ENCODE assay signal across 8 mouse cellular contexts in genomic region chr1:164307124-164307751, GRCm38 (mm10). TPM values are rescaled to one million over a fixed set of nuclear protein-coding genes. Genes with fewer than 3 reads are reported as not detected.
DNase-seq lines count a peak whose midpoint lies in the region; ATAC-seq and TF ChIP-seq lines count a peak whose summit lies in the region.

Blzf1 (minus strand) TSS chr1:164307489.

- peak; percentile 76 for DNase-seq in G1E (ENCODE audit: low spot score)
- peak; percentile 95 to 99 for DNase-seq in cerebellum, adult 18-20 months
- DNase-seq in heart, postnatal 36 days: peak; percentile 92 to 95
- peak; percentile 96 to 98 for DNase-seq in layer of hippocampus, adult 2 months (ENCODE audit: low spot score in 2 of 2)
- peak; percentile 99 for DNase-seq in lung, embryonic 14.5 days
- DNase-seq in thymus, adult 2 months: peak; percentile 98

- no peak for TF ChIP-seq CTCF in G1E (IDR thresholded peaks at IDR 0.05; ENCODE audit: low read depth, low read length)
- no peak for TF ChIP-seq CTCF in layer of hippocampus, adult 2 months (conservative IDR thresholded peaks at IDR 0.05)
- TF ChIP-seq CTCF in lung, embryonic 14.5 days (IDR thresholded peaks at IDR 0.05; ENCODE audit: low read depth): no peak
- no peak for TF ChIP-seq CTCF in olfactory bulb, adult 2 months (IDR thresholded peaks at IDR 0.05; ENCODE audit: insufficient read depth, low read depth, low read length)
- no peak for TF ChIP-seq CTCF in thymus, adult 2 months (IDR thresholded peaks at IDR 0.05; ENCODE audit: borderline replicate concordance, control insufficient read depth, extremely low read depth, insufficient read depth, low read length, poor library complexity)

- ATAC-seq in G1E (ENCODE audit: extremely low read depth, insufficient number of reproducible peaks, low FRiP score, poor library complexity, severe bottlenecking): peak; percentile 98
- ATAC-seq in forebrain, embryonic 16.5 days: peak; percentile 99
- ATAC-seq in lung, embryonic 14.5 days (ENCODE audit: insufficient read depth): peak; percentile 99

- peak within 1 kb of the TSS; percentile 56 for H3K9ac ChIP-seq in forebrain, embryonic 16.5 days (replicated peaks; ENCODE audit: low read depth, low read length)
- peak within 1 kb of the TSS; percentile 75 for H3K9ac ChIP-seq in lung, embryonic 14.5 days

- no peak for TF ChIP-seq POLR2A in olfactory bulb, adult 2 months (IDR thresholded peaks at IDR 0.05; ENCODE audit: insufficient read depth, low read depth, low read length)
- peak; percentile 50; the same call in 1 of the 2 replicates for TF ChIP-seq POLR2A in thymus, adult 2 months (IDR thresholded peaks at IDR 0.05; ENCODE audit: control insufficient read depth, extremely low read depth, insufficient read depth, low read length, poor library complexity)

- peaks cover 20% of the 10 kb centered on the region for H3K4me1 ChIP-seq in G1E (ENCODE audit: insufficient read depth, low read depth, low read length)
- peaks cover 24% of the 10 kb centered on the region for H3K4me1 ChIP-seq in forebrain, embryonic 16.5 days (replicated peaks; ENCODE audit: control insufficient read depth, insufficient read depth, low read length)
- 0 out of 2 replicates have a peak, but pooled peaks cover 4% of the 10 kb centered on the region for H3K4me1 ChIP-seq in lung, embryonic 14.5 days (ENCODE audit: insufficient read depth)
- H3K4me1 ChIP-seq in olfactory bulb, adult 2 months (ENCODE audit: control insufficient read depth, insufficient read depth, low read length): peaks cover 5% of the 10 kb centered on the region; the same call in 1 of the 2 replicates
- H3K4me1 ChIP-seq in thymus, adult 2 months (replicated peaks; ENCODE audit: control insufficient read depth, insufficient read depth, low read length): no peaks in the 10 kb centered on the region

- H3K27ac ChIP-seq in forebrain, embryonic 16.5 days (ENCODE audit: low read length): peak within 1 kb of the TSS; percentile 64
- peak within 1 kb of the TSS; percentile 89 for H3K27ac ChIP-seq in layer of hippocampus, adult 2 months
- H3K27ac ChIP-seq in lung, embryonic 14.5 days (ENCODE audit: low read depth): peak within 1 kb of the TSS; percentile 63; the same call in 1 of the 2 replicates
- peak within 1 kb of the TSS; percentile 56; the same call in 1 of the 2 replicates for H3K27ac ChIP-seq in olfactory bulb, adult 2 months (ENCODE audit: insufficient read depth, low read depth, low read length)
- H3K27ac ChIP-seq in thymus, adult 2 months (ENCODE audit: control insufficient read depth, insufficient read depth, low read length): peak within 1 kb of the TSS; percentile 6

- no peaks in the 10 kb centered on the region for H3K27me3 ChIP-seq in G1E (ENCODE audit: insufficient read depth, low read length)
- no peaks in the 10 kb centered on the region for H3K27me3 ChIP-seq in forebrain, embryonic 16.5 days (replicated peaks; ENCODE audit: control insufficient read depth, insufficient read depth, low read length)
- H3K27me3 ChIP-seq in lung, embryonic 14.5 days (ENCODE audit: insufficient read depth, low read length): no peaks in the 10 kb centered on the region
- no peaks in the 10 kb centered on the region for H3K27me3 ChIP-seq in thymus, adult 2 months (ENCODE audit: control insufficient read depth, insufficient read depth, low read length)

- under 1% methylated on average over 35 of the region's 35 CpGs for WGBS in forebrain, embryonic 16.5 days
- under 1% methylated on average over 35 of the region's 35 CpGs for WGBS in lung, embryonic 14.5 days
- under 1% methylated on average over 35 of the region's 35 CpGs for WGBS in olfactory bulb, adult 2 months
- 0% methylated on average over 35 of the region's 35 CpGs for WGBS in thymus, adult 2 months

- peaks cover 37% of the 10 kb centered on the region for H3K36me3 ChIP-seq in G1E (replicated peaks)
- peaks cover 2% of the 10 kb centered on the region; the same call in 1 of the 2 replicates for H3K36me3 ChIP-seq in forebrain, embryonic 16.5 days (ENCODE audit: control insufficient read depth, insufficient read depth)
- H3K36me3 ChIP-seq in lung, embryonic 14.5 days (ENCODE audit: insufficient read depth): peaks cover 18% of the 10 kb centered on the region
- H3K36me3 ChIP-seq in thymus, adult 2 months (ENCODE audit: control insufficient read depth, insufficient read depth, low read length): peaks cover 3% of the 10 kb centered on the region

- H3K4me3 ChIP-seq in G1E (ENCODE audit: low read depth, low read length): peak within 1 kb of the TSS; percentile 83
- H3K4me3 ChIP-seq in forebrain, embryonic 16.5 days (replicated peaks; ENCODE audit: low read length): peak within 1 kb of the TSS; percentile 62
- peak within 1 kb of the TSS; percentile 85 for H3K4me3 ChIP-seq in layer of hippocampus, adult 2 months
- peak within 1 kb of the TSS; percentile 82 for H3K4me3 ChIP-seq in lung, embryonic 14.5 days (ENCODE audit: low read depth, low read length)
- peak within 1 kb of the TSS; percentile 85 for H3K4me3 ChIP-seq in olfactory bulb, adult 2 months (ENCODE audit: insufficient read depth, low read depth, low read length)
- H3K4me3 ChIP-seq in thymus, adult 2 months (ENCODE audit: control insufficient read depth, insufficient read depth, low read length): peak within 1 kb of the TSS; percentile 81

- no peaks in the 10 kb centered on the region for H3K9me3 ChIP-seq in G1E (replicated peaks)
- H3K9me3 ChIP-seq in forebrain, embryonic 16.5 days (ENCODE audit: control insufficient read depth, low read length): no peaks in the 10 kb centered on the region
- H3K9me3 ChIP-seq in lung, embryonic 14.5 days (ENCODE audit: low read depth, low read length): no peaks in the 10 kb centered on the region

- peak within 1 kb of the TSS; percentile 98 for H3K4me2 ChIP-seq in forebrain, embryonic 16.5 days (ENCODE audit: low read length)
- H3K4me2 ChIP-seq in lung, embryonic 14.5 days: peak within 1 kb of the TSS; percentile 80

- intact Hi-C loops in heart, postnatal 36 days (cut with DNase I): no loop called here

RNA-seq across cellular contexts. Expression of gene Blzf1, which starts in this region (rescaled TPM):
- 25.7 and 30.6 TPM in 2 replicates for total RNA-seq in G1E (2014; fragmentation: Nextera tagmentation)
- total RNA-seq in G1E (2017): 25.9 and 33.4 TPM in 2 replicates
- 1.8 and 2.2 TPM in 2 replicates for polyA plus RNA-seq in G1E (2012)
- 31.6 and 33.7 TPM in 2 replicates for polyA plus RNA-seq in forebrain, embryonic 16.5 days (2015; fragmentation: Nextera tagmentation; extraction: Ambion mirVana)
- total RNA-seq in heart, postnatal 36 days (2021): 10 to 100 TPM; 24.5 to 24.6 TPM
- total RNA-seq in layer of hippocampus, adult 2 months (2021): 10 to 100 TPM; 23.2 to 26.8 TPM
- 23.9 and 27.8 TPM in 2 replicates for polyA plus RNA-seq in lung, embryonic 14.5 days (2014; fragmentation: Nextera tagmentation; extraction: Ambion mirVana)
- not detected in 2 replicates for polyA plus RNA-seq in olfactory bulb, adult 2 months (2012; ENCODE audit: insufficient read depth, insufficient read length, low replicate concordance, missing spikeins)
- polyA plus RNA-seq in thymus, adult 2 months (2012; rRNA removed): 3.4 and 3.6 TPM in 2 replicates

Comparison
In these comparisons a context has a peak if more than half of its experiments do, and no peak if none do; other contexts are left out.
1. Peak in every context shown above with its lines: DNase-seq, ATAC-seq, H3K4me3 ChIP-seq and H3K27ac ChIP-seq.
2. H3K27ac ChIP-seq: peak in every context shown above with its lines; median percentile 89 in layer of hippocampus, adult 2 months; 64 in forebrain, embryonic 16.5 days; 63 in lung, embryonic 14.5 days; 56 in olfactory bulb, adult 2 months; 6 in thymus, adult 2 months.